Mouse (Mus musculus): Measurements from ENCODE around the gene Ceacam16.

DNA sequence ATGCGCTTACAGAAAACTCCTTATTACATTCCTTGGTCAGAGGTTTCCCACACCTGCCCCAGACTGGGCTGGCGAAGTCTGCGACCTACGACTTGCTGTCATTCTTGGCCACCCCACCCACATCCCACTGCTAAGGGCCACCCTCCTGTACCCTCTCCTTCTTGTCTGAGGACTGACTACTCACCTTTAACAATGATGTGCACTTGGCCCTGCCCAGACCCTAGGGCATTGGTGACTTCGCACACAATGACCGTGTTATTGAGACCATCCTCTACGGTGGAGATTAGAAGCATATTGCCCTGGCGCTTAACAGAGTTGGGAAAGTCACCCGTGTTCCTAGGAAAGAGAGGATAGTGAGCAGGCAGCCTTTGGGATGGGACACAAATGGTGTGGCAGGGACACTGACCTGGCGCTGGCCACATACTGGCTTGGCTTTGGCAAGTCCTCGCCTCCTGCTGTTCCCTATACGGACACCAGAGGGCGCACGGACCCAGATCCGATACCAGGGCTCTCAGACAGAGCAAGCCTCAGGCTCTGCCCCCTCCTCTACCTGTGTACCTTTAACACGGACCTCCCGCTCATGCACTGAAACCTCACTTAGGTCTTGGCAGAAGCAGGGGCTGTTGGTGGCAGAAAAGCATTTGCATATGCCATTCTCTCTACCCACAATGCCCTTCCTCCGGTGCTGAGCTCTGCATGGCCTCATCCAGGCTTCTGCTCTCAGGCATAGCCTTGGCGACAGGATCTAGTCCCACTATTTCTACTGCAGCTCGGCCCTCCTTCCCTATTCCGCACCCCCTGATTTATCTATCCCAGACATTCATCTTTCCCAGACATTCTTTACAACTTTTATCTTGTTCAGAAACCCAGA lies 49.6 kb upstream of the Ceacam16 start:
- TF ChIP-seq HCFC1 (IDR thresholded peaks at IDR 0.05; ENCODE audit: borderline replicate concordance, insufficient read depth, low read length) (no peak), CHD2 (IDR thresholded peaks at IDR 0.05; ENCODE audit: low read depth, low read length) (no peak), ZC3H11A (IDR thresholded peaks at IDR 0.05; ENCODE audit: borderline replicate concordance, low read depth, low read length) (peak; percentile 65), ZNF384 (IDR thresholded peaks at IDR 0.05; ENCODE audit: low read depth, low read length) (no peak)

All from ES-E14 (cell line).